In genomic region chr5:74593147-74593546, GRCm38 (mm10) we compare ENCODE assay signal across 30 mouse cellular contexts. TPM values are rescaled to one million over a fixed set of nuclear protein-coding genes. Genes with fewer than 3 reads are reported as not detected.
DNase-seq lines count a peak whose midpoint lies in the region; ATAC-seq lines count a peak whose summit lies in the region.
"Had no signal": no experiment of that assay in that cellular context is flagged by ENCODE, and none has a peak within 500 bp of the region (broad histone marks: within the 10 kb centered on the region; RNA-seq: fewer than 3 reads in every experiment).

No protein-coding gene starts in this region.

- H3K9me3 ChIP-seq in embryonic facial prominence, embryonic 14.5 days (ENCODE audit: control insufficient read depth, low read length): no peaks in the 10 kb centered on the region
- H3K9me3 ChIP-seq in intestine, embryonic 16.5 days (ENCODE audit: control insufficient read depth, low read length): no peaks in the 10 kb centered on the region
- no peaks in the 10 kb centered on the region for H3K9me3 ChIP-seq in limb, embryonic 12.5 days
- H3K9me3 ChIP-seq: embryonic facial prominence, embryonic 13.5 days; forebrain, embryonic 13.5 days; G1E; heart, embryonic 15.5 days; hindbrain, embryonic 12.5 days; limb, embryonic 15.5 days; liver, embryonic 13.5 days; stomach, embryonic 15.5 days had no signal

- DNase-seq in embryo, embryonic 10.5 days (ENCODE audit: low spot score): peak; percentile 73
- DNase-seq in embryonic facial prominence, embryonic 14.5 days (ENCODE audit: low spot score): peak; percentile 51
- no peak for DNase-seq in spleen, postnatal 14 days (ENCODE audit: low spot score in 2 of 2)
- DNase-seq in retina, embryonic 14.5 days (ENCODE audit: low spot score): no peak
- no peak for DNase-seq in kidney, postnatal 25 days
- DNase-seq: adrenal gland, adult 8-10 months; cerebellum, adult 8-10 months; cerebellum, postnatal 36 days; gastrocnemius, postnatal 14 days; kidney, adult 2 months; liver, embryonic 13.5 days; lung, adult 18-20 months; midbrain, embryonic 14.5 days; retina, postnatal 1 day; right cerebral cortex, postnatal 14 days; thymus, postnatal 14 days had no signal

- H3K4me2 ChIP-seq in embryonic facial prominence, embryonic 14.5 days (ENCODE audit: low read depth, low read length): no peak overlapping the region
- H3K4me2 ChIP-seq in intestine, embryonic 16.5 days (ENCODE audit: low read depth, low read length): no peak overlapping the region
- H3K4me2 ChIP-seq in limb, embryonic 12.5 days: no peak overlapping the region
- H3K4me2 ChIP-seq: embryonic facial prominence, embryonic 13.5 days; forebrain, embryonic 13.5 days; heart, embryonic 15.5 days; hindbrain, embryonic 12.5 days; limb, embryonic 15.5 days; liver, embryonic 13.5 days; stomach, embryonic 15.5 days had no signal

- no peak overlapping the region for H3K9ac ChIP-seq in embryonic facial prominence, embryonic 14.5 days (ENCODE audit: low read depth, low read length)
- H3K9ac ChIP-seq in intestine, embryonic 16.5 days (ENCODE audit: low read depth, low read length): no peak overlapping the region
- H3K9ac ChIP-seq in limb, embryonic 12.5 days (replicated peaks): no peak overlapping the region
- H3K9ac ChIP-seq: embryonic facial prominence, embryonic 13.5 days; forebrain, embryonic 13.5 days; heart, embryonic 15.5 days; hindbrain, embryonic 12.5 days; limb, embryonic 15.5 days; liver, embryonic 13.5 days; stomach, embryonic 15.5 days had no signal

- ATAC-seq in embryonic facial prominence, embryonic 14.5 days (ENCODE audit: low read depth): peak; percentile 53; the same call in 1 of the 2 replicates
- peak; percentile 75 for ATAC-seq in intestine, embryonic 16.5 days
- ATAC-seq in limb, embryonic 12.5 days (ENCODE audit: insufficient number of reproducible peaks, insufficient read depth, low FRiP score, low TSS enrichment, low read depth): no peak
- ATAC-seq: forebrain, embryonic 13.5 days; hindbrain, postnatal 0 days; lung, postnatal 0 days had no signal

- 41% methylated on average over 8 of the region's 8 CpGs for WGBS in embryonic facial prominence, embryonic 14.5 days
- WGBS in intestine, embryonic 16.5 days: 62% methylated on average over 8 of the region's 8 CpGs
- WGBS in limb, embryonic 12.5 days: 20% methylated on average over 8 of the region's 8 CpGs

- peaks cover 87% of the 10 kb centered on the region for H3K36me3 ChIP-seq in embryonic facial prominence, embryonic 14.5 days (ENCODE audit: control insufficient read depth, insufficient read depth, low read length)
- peaks cover 7% of the 10 kb centered on the region; the same call in 1 of the 2 replicates for H3K36me3 ChIP-seq in intestine, embryonic 16.5 days (ENCODE audit: control insufficient read depth, insufficient read depth, low read length)
- H3K36me3 ChIP-seq in limb, embryonic 12.5 days: peaks cover 77% of the 10 kb centered on the region

- H3K27me3 ChIP-seq in embryonic facial prominence, embryonic 14.5 days (replicated peaks; ENCODE audit: control insufficient read depth, insufficient read depth, low read length): no peaks in the 10 kb centered on the region
- H3K27me3 ChIP-seq in intestine, embryonic 16.5 days (replicated peaks; ENCODE audit: control insufficient read depth, insufficient read depth, low read length): no peaks in the 10 kb centered on the region
- H3K27me3 ChIP-seq in limb, embryonic 12.5 days: no peaks in the 10 kb centered on the region
- H3K27me3 ChIP-seq: embryonic facial prominence, embryonic 13.5 days; forebrain, embryonic 13.5 days; heart, embryonic 15.5 days; hindbrain, embryonic 12.5 days; limb, embryonic 15.5 days; liver, embryonic 13.5 days; stomach, embryonic 15.5 days had no signal

- no peak overlapping the region for H3K4me3 ChIP-seq in embryonic facial prominence, embryonic 14.5 days (ENCODE audit: low read depth, low read length)
- no peak overlapping the region for H3K4me3 ChIP-seq in intestine, embryonic 16.5 days (ENCODE audit: low read length)
- H3K4me3 ChIP-seq in limb, embryonic 12.5 days (replicated peaks): no peak overlapping the region
- H3K4me3 ChIP-seq: embryonic facial prominence, embryonic 13.5 days; forebrain, embryonic 13.5 days; heart, embryonic 15.5 days; hindbrain, embryonic 12.5 days; left cerebral cortex, adult 2 months; limb, embryonic 15.5 days; liver, embryonic 13.5 days; stomach, embryonic 15.5 days had no signal

- peak overlapping the region; percentile 52; the same call in 1 of the 2 replicates for H3K27ac ChIP-seq in embryonic facial prominence, embryonic 14.5 days (replicated peaks; ENCODE audit: low read depth, low read length)
- H3K27ac ChIP-seq in intestine, embryonic 16.5 days (ENCODE audit: low read length): no peak overlapping the region
- 0 out of 2 replicates have a peak overlapping the region, but pooled peaks have one; percentile 37 for H3K27ac ChIP-seq in limb, embryonic 12.5 days
- H3K27ac ChIP-seq: forebrain, embryonic 13.5 days; heart, embryonic 15.5 days; hindbrain, embryonic 12.5 days; hindbrain, postnatal 0 days; kidney, postnatal 0 days; left cerebral cortex, adult 2 months; limb, embryonic 15.5 days; liver, embryonic 13.5 days; macrophage; stomach, embryonic 15.5 days had no signal

- 0 out of 2 replicates have a peak, but pooled peaks cover 3% of the 10 kb centered on the region for H3K4me1 ChIP-seq in embryonic facial prominence, embryonic 14.5 days (ENCODE audit: control insufficient read depth, insufficient read depth, low read length)
- H3K4me1 ChIP-seq in intestine, embryonic 16.5 days (ENCODE audit: control insufficient read depth, insufficient read depth, low read length): peaks cover 3% of the 10 kb centered on the region; the same call in 1 of the 2 replicates
- peaks cover 14% of the 10 kb centered on the region for H3K4me1 ChIP-seq in limb, embryonic 12.5 days (replicated peaks)
- H3K4me1 ChIP-seq: forebrain, embryonic 13.5 days; heart, embryonic 15.5 days; hindbrain, embryonic 12.5 days; limb, embryonic 15.5 days; liver, embryonic 13.5 days; stomach, embryonic 15.5 days had no signal

RNA-seq across cellular contexts. Expression of gene Fip1l1, which starts 57.9 kb away (rescaled TPM):
- polyA plus RNA-seq in embryonic facial prominence, embryonic 14.5 days (2014; fragmentation: Nextera tagmentation; extraction: Ambion mirVana): 66.1 and 66.4 TPM in 2 replicates
- 60.0 and 61.0 TPM in 2 replicates for polyA plus RNA-seq in intestine, embryonic 16.5 days (2015; fragmentation: Nextera tagmentation; extraction: Ambion mirVana)
- polyA plus RNA-seq in limb, embryonic 12.5 days (2016; fragmentation: Nextera tagmentation; extraction: Ambion mirVana): 133 and 135 TPM in 2 replicates

Comparison
In these comparisons a context has a peak if more than half of its experiments do, and no peak if none do; other contexts are left out.
1. DNase-seq: peak in embryo, embryonic 10.5 days (single experiment) and embryonic facial prominence, embryonic 14.5 days (single experiment); none in spleen, postnatal 14 days (0 of 2), retina, embryonic 14.5 days (single experiment) and kidney, postnatal 25 days (0 of 2).